Mouse (Mus musculus): ENCODE data around the gene Tsr1.

Gene Tsr1

DNA sequence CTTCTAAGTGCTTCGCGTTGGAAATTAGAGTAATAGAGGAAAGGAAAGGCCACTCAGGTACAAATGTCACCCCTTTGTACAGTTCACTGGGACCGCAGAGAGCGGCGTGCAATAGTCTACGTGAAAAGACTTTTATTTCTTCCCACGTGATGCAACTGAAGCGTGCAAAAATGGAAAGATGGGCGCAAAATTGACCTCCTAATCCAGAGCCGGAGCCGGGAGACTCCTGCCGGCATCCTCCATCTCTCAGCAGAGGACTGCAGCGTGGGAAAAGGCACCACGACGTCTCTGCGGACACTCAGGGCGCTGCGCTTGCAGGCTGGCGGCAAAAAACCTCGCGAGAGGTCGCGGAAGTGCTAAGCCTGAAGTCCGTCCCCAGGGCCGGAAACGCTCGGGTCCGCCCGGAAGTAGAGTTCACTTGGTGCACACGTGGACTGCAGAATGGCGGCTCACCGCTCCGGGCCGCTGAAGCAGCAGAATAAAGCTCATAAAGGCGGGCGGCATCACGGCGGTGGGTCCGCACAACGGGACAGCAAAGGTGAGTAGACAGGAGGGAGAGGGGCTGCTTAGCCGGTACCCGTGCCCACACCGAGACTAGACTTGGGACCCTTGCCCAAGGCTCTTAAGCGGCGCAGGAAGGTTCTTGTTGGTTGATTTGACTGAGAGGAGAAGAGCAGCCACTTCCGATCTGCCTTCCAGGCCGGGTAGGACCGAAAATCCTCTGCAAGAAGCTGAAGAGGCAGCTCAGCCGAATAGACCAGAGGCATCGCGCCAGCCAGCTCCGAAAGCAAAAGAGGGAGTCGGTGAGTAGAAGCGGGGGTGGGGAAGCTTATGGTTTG is at the start of gene Tsr1:
Tsr1 (plus strand) TSS at position 394 of the 839 bp plus-strand sequence.
- DNase-seq, result peak; percentile 92 to 93

DNA sequence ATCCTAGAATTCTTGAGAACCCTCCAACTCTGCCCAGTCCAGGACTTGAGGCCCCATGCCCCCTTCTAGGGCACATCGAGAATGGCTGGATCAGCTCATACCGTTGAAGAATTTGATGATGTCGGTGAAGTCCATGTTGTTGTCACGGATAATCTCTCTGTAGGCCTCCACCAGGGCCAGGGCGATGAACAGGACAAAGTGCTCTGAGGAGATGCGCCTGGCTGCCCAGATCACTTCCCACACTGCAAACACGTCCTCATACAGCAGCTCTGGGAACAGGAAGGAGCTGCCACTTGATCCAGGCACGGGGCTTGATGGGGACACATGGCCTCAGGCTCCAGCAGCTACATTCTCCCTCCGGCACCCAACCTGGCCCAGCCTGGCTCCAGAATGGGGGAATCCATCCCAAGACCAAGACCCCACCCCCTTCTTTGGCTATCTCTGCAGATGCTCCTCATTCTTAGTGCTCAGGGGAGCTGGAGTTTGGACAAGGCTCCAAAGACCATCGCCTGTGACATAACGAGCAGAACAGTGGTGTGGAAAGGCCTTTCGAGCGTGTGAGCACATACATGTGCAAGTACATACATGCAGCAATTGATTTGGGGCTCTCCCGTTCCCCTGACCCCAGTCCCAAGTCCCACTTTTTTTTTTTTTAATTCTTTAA is 46.7 kb upstream of the Tsr1 start:
- peak; percentile 78 to 82 for DNase-seq

DNA sequence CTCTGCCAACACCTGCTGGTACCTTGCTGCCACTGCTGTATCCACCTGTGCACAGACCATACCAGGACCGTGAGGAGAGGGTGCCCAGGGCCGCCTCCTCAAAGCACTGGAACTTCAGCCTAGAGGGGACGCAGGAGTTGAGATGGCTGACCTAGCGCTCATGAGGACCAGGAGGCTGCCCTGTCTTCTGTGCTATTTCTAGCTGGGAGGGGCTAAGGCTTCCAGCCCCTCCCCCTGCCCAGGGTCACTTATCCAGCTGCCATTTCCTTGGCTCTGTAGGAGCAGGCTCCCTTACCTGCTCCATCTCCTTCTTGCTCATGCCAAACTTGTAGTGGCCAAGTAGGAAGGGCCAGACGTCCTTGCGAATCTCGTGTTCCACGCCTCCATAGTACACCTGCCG is 40.1 kb upstream of the Tsr1 start:
- DNase-seq, result no peak

DNA sequence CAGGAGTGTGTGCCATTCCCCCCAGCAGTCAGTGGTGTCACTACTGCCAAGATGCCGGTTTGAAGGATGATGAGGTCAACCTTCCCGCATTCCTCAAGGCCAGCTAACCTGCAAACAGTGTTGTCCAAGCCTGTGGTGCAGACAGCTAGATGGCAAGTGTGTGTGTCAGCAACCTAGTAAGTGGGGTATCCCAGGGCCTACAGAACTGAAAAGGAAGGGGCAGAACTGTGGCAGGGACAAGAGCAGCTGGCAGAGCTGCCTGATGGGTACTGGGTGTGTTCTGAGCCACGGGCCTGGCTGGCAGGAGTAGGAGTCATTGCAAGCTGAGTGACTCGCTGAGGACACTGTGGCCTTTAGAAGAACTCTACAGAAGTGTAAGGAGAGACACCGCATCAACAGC is 35.7 kb upstream of the Tsr1 start:
- DNase-seq, result no peak

DNA sequence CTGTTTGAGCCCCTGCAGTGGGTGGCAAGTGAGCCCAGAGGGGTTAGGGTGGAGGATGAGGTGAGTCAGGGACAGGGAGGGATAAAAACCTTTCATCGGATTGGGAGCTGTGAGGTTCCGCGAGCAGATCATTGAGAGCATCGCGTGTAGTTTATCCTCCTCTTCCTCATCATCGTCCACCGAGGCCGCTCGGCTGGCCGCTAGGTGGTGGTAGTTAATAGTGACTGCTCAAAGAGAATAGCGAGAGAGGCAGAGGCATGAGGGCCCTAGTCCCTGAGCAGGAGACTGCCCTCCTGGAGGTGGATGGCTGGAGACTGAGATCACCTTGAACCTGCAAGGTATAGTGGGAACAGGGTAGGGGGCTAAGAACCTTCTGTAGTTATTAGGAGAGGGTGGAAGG is 34.4 kb upstream of the Tsr1 start:
- no peak for DNase-seq

DNA sequence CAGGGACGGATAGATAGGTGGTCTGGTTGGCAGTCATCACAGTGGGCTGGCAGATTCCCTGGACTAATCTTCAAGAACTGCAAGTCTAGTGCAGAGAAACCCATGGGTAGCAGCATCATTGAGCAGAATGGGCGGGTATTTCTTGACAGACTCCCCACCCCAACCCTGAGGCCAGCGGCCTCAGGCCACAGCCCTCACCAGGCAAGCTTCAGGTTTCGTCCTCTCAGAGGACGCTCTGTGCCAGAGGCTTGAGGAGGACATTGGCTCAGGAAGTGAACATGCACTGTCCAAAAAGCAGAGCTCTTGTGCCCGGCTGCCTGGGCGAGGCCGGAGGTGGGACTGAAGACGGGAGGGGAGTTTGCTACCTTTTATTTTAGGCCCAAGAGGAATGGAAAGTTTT is 33.5 kb upstream of the Tsr1 start:
- DNase-seq, result no peak

DNA sequence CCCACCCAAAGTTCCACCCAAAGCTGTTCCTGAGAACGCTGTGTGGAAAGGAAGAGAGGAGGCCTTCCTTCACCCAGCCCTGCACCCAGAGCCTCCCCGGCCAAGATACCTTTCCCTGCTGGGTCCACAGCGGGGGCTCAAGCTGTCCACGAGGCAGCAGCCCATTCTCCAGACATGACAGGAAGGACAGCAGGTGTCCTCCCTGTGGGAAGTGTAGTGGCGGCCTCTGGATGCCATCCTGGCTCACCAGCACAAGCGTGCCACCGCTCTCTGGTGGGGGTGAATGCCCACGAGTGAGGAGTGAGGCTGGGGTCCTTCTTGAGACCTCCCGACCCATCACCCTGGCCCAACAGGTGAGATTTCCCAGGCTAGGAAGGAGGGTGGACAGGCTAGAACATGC is 32.6 kb upstream of the Tsr1 start:
- no peak for DNase-seq

DNA sequence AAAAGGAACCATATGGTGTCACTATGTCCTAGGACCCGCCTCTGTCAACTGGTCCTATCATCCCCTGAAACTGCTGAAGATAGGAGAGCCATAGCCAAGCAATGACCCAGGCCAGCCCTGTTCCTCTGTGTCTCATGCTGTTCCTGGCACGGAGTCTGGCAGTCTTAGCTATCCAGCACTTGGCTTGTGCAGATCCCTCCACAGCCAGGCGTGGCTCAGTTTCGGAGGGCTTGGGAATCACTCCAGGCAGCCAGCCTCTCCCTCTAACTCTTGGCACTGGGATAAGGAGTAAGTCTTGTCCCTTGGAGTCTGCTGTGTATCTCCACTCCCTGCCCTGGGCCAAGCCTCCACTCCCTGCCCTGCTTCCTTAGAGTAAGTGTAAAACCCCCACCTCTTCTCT is 31.2 kb upstream of the Tsr1 start:
- no peak for DNase-seq

DNA sequence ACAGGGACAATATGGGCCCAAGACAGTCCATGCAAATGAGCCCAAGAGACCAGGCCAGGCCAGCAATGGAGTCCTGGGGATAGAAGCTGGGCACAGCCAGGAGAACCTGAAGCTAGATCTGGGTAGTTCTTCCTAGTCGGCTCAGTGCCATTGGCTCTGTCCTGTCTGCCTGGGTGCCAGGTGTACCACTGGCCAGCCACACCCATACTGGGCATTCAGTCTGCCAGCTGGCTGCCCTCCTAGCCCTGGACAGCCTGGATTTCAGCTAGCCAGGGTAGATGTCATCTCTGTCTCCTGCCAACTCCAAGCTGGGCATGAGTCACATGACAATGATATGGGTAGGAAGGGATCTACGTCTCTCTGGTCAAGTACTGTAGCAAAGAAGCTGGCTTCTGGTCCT is 30.7 kb upstream of the Tsr1 start:
- peak; percentile 79 to 85 for DNase-seq

DNA sequence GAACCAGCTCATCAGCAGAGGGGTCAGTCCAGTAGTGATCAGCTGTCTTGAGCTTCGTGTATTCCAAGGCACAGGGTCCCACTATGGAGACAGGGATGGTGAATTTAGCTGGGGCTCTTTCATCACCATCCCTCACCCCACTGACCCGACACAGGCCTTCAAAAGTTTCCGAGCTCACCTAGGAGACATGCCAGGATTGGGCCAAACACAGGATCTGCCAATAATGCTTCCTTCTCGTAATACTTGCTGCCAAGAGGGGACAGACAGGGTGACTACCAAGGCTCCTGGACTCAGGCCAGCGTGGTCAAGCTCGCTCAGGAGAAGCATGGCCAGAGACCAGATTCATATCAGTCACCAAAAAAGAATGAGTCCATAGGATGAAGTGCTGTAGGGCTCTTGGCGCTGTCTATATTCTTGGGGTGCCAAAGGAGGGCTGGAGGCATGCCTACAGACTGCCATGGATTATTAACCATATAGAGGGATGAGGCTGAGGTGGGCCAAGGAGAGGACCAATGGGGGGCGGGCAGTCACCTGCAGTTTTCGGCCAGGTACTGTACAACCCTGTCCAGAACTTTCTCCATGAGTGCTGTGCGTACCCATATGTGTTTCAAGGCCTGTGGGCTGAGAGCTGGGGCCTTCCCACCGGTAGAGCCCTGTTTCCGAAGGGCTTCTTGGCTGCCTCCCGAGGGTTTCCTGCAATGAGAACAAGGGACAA is 29.7 kb upstream of the Tsr1 start:
- DNase-seq, result no peak

DNA sequence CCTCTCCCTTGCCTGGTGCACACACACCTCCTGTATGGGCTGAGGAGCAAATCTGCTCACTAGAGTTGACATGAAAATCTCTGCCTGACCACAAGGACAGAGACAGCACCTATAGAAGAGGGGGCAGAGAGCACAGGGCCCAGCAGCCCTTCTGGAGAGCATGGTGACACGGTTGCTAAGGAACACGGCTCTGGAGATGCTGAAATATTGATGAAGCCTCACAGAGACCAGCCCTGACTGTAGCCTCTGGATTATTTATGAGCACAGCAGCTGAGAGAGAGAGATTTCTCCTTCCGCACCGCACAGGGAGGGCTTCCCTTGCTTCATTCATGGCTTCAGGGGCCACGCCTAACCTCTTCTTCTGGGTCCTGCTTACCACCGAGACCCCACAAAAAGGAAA is 28.3 kb upstream of the Tsr1 start:
- no peak for DNase-seq

DNA sequence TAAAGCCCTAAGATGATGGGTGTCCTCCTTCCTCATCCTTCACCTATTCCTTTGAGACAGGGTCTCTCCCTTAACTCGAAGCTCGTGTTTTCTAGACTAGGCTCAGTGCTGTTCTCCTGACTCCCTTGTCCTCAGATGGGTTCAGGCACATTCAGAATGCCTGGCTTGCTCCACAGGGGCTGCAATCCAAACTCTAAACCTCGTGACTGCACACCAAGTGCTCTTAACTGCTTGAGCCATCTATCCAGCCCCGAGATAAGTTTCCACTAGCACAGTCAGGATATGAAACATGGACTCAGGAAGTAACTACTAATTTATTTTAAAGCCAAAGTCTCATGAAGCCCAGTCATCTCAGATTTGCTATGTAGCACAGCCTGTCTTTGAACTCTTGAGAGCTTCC is 27.3 kb upstream of the Tsr1 start:
- DNase-seq, result no peak

DNA sequence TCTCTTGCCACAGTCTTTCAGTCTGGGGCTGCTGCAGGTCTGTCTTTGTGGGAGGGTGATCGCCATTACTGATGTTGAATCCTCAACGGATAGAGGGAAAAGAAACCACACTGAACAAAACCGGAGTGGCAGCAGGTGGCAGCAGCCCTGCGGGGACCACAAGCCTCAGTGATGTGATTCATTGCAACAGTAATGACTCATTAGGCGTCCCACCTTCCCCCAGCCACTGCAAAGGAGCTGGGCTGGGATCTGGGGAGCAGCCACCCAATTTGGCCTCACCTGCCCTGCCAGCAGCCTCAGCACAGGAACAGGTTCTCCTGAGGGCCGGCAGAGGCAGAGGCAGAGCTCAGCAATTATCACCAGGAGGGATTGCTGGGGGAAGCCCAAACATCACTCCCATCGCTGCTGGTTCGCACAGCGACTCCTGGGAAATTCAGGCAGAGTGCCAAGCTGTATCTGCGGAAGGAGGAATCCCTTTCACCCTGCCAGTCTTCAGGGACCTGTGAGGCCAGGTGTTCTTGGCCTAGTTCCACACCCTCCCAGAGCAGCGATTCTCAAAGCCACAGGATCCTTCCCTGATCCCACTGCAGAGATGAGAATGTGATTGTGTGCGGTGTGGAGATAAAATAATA is 26.8 kb upstream of the Tsr1 start:
- no peak for DNase-seq

DNA sequence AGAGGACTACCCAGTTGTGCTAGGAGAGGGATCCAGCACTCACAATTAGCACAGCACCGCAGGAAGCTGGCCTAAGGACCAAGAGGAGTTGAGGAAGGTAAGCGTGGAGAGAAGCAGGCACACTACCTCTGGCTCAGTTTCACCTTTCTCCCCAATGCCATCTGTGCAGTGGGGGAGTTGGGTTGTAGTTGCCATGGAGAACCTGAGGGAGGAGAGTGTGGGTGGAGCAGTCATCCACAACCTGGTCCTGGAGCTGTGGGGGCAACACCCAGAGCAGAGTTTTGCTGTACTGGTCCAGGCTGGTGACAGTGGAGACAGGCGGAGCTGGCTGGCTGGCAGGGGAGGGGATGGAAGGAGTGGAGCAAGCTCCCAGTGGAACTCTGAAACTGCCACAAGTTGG is 23.2 kb upstream of the Tsr1 start:
- DNase-seq, result no peak

DNA sequence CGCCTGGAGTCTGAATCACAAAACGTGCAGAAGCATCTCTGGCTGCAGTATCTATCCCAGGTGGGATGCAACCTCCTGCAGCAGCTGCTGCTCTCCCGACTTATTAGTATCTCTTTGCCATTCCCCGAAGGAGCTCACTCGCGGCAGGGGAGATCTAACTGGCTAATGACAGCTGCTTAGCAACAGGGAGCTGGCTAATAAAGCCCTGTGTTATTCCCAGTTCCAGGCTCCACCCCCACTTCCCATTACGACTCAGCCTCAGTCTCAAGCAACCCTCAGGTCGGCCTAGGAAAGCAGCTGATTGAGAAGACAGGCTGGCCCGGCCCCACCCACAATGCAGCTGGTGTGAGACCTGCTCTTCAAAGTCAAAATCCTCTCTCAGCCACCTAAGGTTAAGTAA is 21.1 kb upstream of the Tsr1 start:
- DNase-seq, result peak in 1 of 2 experiments; percentile 36

DNA sequence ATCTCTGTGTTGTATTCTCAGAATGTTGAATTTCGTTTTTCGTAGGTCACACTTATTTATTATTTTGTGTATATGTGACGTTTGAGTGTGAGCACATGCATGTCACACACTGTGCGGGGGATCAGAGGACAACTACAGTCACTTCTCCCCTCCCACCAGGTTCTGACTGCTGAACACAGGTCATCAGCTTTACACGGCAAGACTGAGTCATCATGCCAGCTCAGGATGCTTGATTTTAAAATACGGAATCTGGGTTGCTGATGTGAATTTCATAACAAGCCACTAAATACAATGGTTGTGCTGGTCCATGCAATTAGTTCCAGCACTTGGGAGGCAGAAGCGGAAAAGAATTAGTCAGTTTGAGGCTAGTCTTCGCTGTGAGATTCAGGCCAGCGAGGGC is 16.9 kb upstream of the Tsr1 start:
- DNase-seq, result no peak

DNA sequence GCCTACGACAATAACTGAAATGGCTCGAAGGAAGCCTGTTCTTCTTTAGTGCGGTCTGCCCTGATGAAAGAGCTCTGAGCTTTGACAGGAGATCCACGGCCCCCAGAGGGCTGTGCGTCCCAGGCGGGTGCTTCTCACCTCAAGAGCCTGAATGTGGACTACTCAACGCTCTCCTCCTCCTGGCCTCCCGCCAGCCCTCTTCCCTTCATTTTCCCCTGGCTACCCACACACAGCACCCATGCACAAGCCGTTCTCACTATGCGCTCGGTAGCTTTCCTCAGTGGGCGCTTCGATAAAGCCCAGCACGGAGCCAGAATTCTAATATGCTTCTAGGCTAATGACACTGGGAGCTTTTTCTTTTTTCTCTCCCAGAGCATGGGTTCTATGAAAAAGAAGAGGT is 15.9 kb upstream of the Tsr1 start:
- DNase-seq, result no peak

DNA sequence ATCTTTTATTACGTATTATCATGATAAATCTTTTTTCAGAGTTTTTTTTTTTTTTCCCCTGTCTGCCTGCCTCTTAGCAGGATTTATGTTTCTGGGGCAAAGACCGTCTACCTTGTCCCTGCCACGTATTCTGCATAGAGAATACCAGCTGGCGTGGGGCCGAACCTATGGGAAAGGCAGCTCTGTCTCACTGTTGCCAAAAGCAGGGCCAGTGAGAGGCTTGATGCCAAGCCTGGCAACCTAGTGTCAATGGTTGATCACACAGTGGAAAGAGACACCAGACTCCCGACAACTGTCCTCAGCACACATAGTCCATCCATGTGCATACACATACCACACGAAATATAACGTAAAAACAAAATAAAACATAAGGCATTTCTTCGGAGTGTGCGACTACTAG is 14.8 kb upstream of the Tsr1 start:
- peak in 1 of 2 experiments; percentile 70 for DNase-seq

DNA sequence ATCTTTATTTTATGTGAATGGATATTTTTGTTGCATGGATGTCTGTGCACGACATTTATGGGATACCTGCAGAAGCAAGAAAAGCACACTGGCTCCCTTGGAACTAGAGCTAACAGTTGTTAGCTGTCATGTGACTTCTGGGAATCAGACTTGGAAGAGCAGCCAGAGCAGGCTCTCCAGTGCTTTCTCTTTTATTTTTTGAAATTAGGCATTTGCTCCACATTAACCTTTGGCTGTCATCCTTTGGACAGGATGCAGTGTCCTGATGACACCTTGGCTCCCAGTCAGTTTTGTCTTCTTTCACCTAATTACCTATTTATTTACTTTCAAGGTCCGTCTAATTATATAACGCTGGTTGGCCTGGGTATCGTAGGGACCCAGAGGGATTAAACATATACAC is 3.3 kb upstream of the Tsr1 start:
- DNase-seq, result peak; percentile 35 to 48

DNA sequence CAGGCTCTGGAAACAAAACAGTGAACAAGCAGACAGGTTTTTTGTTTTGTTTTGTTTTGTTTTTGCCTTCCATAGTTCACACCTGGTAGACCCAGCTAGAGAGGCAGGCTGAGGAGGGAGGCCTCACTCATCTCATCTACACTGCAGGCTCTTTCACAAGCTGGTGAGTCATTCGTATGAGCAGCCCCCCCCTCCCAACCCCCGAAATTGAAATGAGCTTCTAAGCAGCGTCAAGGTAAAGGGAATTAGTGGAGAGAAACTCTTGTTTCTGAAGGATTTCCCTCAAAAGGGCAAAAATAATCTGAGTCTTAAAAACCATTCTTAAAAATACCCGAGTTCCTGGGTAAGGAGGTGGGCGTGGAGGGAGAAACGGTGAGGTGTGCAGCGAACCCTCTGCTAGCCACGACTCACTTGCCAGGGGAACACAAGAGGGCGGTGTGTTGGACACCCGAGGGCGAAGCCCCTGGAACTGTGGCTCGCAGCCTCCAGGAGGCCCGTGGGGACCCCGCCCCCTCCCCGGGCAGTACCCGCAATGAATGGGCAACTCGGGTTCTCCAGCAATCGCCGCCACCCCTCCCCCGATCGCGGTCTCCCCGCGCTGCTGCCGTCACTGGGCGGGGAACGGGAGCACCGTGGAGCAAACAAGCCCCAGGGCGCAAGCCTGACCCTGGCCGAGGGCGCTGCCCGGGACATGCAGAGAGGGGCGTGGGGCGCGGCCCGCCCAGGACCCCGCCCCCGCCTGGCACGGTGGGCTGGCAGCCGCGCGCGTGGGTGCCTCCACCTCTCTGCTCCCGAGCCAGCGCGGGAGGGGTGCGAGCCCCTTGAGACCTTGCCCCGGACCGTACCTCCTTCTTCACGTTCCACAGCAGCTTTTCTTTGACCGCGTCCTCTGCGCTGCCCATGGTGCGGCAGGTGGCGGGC is 1.6 kb upstream of the Tsr1 start:
- peak; percentile 63 to 68 for DNase-seq

DNA sequence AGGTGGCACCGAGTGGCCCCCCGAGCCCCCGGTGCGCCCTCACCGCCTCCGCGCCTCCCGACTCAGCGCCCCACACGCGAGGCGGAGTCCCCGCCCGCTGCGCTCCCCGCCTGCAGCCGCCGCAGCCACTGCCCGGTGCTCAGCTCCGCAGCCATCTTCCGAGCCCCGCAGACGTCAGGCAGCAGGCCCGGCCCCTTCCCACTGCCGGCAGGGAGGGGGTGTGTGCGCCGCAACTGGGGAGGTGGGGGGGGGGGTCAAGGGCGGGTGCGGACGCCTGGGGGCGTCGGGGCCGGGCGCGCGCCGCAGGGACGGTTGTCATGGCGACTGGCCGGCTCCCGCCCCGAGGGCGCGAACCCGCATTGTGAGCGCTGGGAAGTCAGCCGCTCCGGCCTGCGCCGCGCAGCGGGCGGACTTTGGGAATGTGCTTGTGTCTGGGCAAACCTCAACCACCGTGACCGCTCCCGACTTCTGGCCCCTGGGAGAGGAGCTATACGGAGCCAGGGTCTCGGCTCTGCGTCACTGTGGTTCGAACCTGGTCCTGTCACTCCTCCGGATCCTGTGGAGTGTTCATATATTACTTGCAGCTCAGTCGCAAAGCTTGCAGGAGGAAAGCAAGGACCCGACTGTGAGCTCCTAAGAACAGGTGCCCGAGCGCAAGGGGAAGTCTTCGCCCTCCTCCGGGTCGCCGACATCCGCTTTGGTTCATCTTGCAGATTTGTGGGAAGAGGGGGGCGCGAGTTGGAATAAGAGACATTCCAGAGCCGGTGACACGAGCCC is 782 bp upstream of the Tsr1 start, which contains the start of gene Sgsm2:
Sgsm2 (minus strand) TSS at position 160 of the 777 bp plus-strand sequence.
- peak; percentile 54 to 76 for DNase-seq

DNA sequence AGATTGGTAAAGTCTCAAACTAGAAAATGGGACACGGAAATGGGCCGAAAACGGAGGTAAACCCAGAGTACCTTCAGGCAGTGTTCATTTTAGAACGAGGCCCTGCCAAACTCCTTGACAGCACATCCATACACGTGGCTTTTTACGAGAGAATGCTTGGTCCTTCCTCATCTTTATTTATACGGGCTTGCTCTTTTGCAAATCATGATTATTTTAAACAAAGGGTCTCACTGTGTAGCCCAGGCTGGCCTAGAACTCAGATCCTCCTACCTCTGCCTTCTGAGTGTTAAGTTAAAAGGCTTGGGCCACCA is 601 bp downstream of the Tsr1 start:
- no peak for DNase-seq

Data from kidney, adult 8-10 months (tissue).